Mouse (Mus musculus) olfactory bulb, adult 2 months (tissue): ENCODE measurements at regions not wholly inside any gene's neighbourhood (a gene's known extent, or its start where the extent isn't known, plus 50 kb on each side); places are given as distances from the start of the nearest gene placed in this dataset.

ENCODE experiments used
- CTCF ChIP-seq: fragments of 200-500 bp; IDR thresholded peaks from 2 replicates; pipeline ENCODE4 v1.5.1; 2012; ENCODE audit warnings: low read depth, mild to moderate bottlenecking, low read length, moderate library complexity; ENCODE audit not compliant: insufficient read depth
- POLR2A ChIP-seq: fragments of 200-500 bp; IDR thresholded peaks from 2 replicates; pipeline ENCODE4 v1.6.1; 2012; ENCODE audit warnings: mild to moderate bottlenecking, low read depth, low read length, moderate library complexity; ENCODE audit not compliant: insufficient read depth

- TF ChIP-seq CTCF (no peak), POLR2A (no peak)
Measured at GRCm38 (mm10) chr7:115055527-115055926, 312.0 kb downstream of the Insc start.
